Comparison of ENCODE assay signal across 8 mouse cellular contexts in genomic region chr1:94034984-94035743, GRCm38 (mm10). TPM values are rescaled to one million over a fixed set of nuclear protein-coding genes. Genes with fewer than 3 reads are reported as not detected.
A peak's percentile ranks its signal among the peaks of the same experiment; 100 is the strongest.
DNase-seq lines count a peak whose midpoint lies in the region; ATAC-seq lines count a peak whose summit lies in the region.

No protein-coding gene starts in this region.

- ATAC-seq in megakaryocyte, adult 5-6 weeks (ENCODE audit: poor library complexity, severe bottlenecking): peak; percentile 88

- DNase-seq in adipocyte (ENCODE audit: low spot score): peak; percentile 28
- DNase-seq in embryo, embryonic 10 days (ENCODE audit: low spot score): peak; percentile 92
- DNase-seq in gastrocnemius, postnatal 10 days: peak; percentile 84
- peak; percentile 92 for DNase-seq in induced T-regulatory cell, adult 2 months (ENCODE audit: low read depth)
- peak; percentile 70 to 73 for DNase-seq in left cerebral cortex, adult 8-10 months (ENCODE audit: low spot score in 2 of 2)
- DNase-seq in right cerebral cortex, adult 18-20 months: peak; percentile 88
- DNase-seq in urinary bladder, adult 2 months (ENCODE audit: low spot score): peak; percentile 44

RNA-seq across cellular contexts. Expression of gene Neu4, which starts 14.9 kb away (rescaled TPM):
- not detected for total RNA-seq in gastrocnemius, postnatal 10 days (2021)
- total RNA-seq in left cerebral cortex, adult 8-10 months (2022): 1 to 10 TPM; 4.7 to 9.3 (median 6.2) TPM
- total RNA-seq in megakaryocyte, adult 5-6 weeks (2015): not detected in 2 replicates
- not detected in 2 replicates for total RNA-seq in megakaryocyte, adult 5-6 weeks (2017)
- not detected in 2 replicates for polyA plus RNA-seq in urinary bladder, adult 2 months (2012; rRNA removed)

RNA-seq across cellular contexts. Expression of gene Pdcd1, which starts 17.2 kb away (rescaled TPM):
- not detected for total RNA-seq in gastrocnemius, postnatal 10 days (2021)
- total RNA-seq in left cerebral cortex, adult 8-10 months (2022): 1 to 10 TPM in 2 of 4 experiments, under 1 TPM in 1, not detected in 1; 0.49 to 3.6 (median 2.9) TPM
- total RNA-seq in megakaryocyte, adult 5-6 weeks (2015): not detected in 2 replicates
- 0.26 TPM in 1 of 2 replicates, not detected in the other for total RNA-seq in megakaryocyte, adult 5-6 weeks (2017)
- 0.07 and 0.12 TPM in 2 replicates for polyA plus RNA-seq in urinary bladder, adult 2 months (2012; rRNA removed)

RNA-seq across cellular contexts. Expression of gene Gal3st2c, which starts 44.9 kb away (rescaled TPM):
- under 1 TPM in 1 of 2 experiments, not detected in 1; 0.07 TPM for total RNA-seq in gastrocnemius, postnatal 10 days (2021)
- total RNA-seq in left cerebral cortex, adult 8-10 months (2022): under 1 TPM in 2 of 4 experiments, not detected in 2; 0.07 to 0.12 TPM
- total RNA-seq in megakaryocyte, adult 5-6 weeks (2015): not detected in 2 replicates
- total RNA-seq in megakaryocyte, adult 5-6 weeks (2017): not detected in 2 replicates
- not detected in 2 replicates for polyA plus RNA-seq in urinary bladder, adult 2 months (2012; rRNA removed)

Comparison
In these comparisons a context has a peak if more than half of its experiments do, and no peak if none do; other contexts are left out.
1. Peak in every context shown above with its lines: DNase-seq and ATAC-seq.
2. DNase-seq: peak in every context shown above with its lines; median percentile 92 in embryo, embryonic 10 days; 92 in induced T-regulatory cell, adult 2 months; 88 in right cerebral cortex, adult 18-20 months; 84 in gastrocnemius, postnatal 10 days; 72 in left cerebral cortex, adult 8-10 months; 44 in urinary bladder, adult 2 months; 28 in adipocyte.
3. RNA of gene Neu4, which starts 14.9 kb away (total RNA-seq): 4.7 to 9.3 TPM in left cerebral cortex, adult 8-10 months; not detected in gastrocnemius, postnatal 10 days and not detected in megakaryocyte, adult 5-6 weeks; every median in the first group is over 4 times any median in the second.